Mouse (Mus musculus) thymus, adult 2 months (tissue): ENCODE data around the gene Hnrnpdl. TPM values are rescaled to one million over a fixed set of nuclear protein-coding genes. Genes with fewer than 3 reads are reported as not detected.

Source experiments
- DNase-seq: peaks from one replicate; pipeline ENCODE4 v3.0.0; 2021
- H3K27ac ChIP-seq: fragments of 200-500 bp; 2 replicates; pipeline ENCODE4 v1.5.1; 2012; ENCODE audit warnings: low read length, control low read depth; ENCODE audit not compliant: control insufficient read depth, insufficient read depth
- H3K27me3 ChIP-seq: fragments of 200-500 bp; 2 replicates; pipeline ENCODE4 v1.6.1; 2012; ENCODE audit warnings: mild to moderate bottlenecking, low read length, moderate library complexity, mixed read lengths; ENCODE audit not compliant: control insufficient read depth, insufficient read depth
- H3K36me3 ChIP-seq: fragments of 200-500 bp; 2 replicates; pipeline ENCODE4 v1.6.1; 2012; ENCODE audit warnings: mild to moderate bottlenecking, low read length, moderate library complexity; ENCODE audit not compliant: control insufficient read depth, insufficient read depth
- H3K4me1 ChIP-seq: fragments of 200-500 bp; replicated peaks from 2 replicates; pipeline ENCODE4 v1.6.1; 2012; ENCODE audit warnings: low read length; ENCODE audit not compliant: control insufficient read depth, insufficient read depth
- H3K4me3 ChIP-seq: fragments of 200-500 bp; 2 replicates; pipeline ENCODE4 v1.5.1; 2012; ENCODE audit warnings: mild to moderate bottlenecking, low read length, control low read depth, moderate library complexity; ENCODE audit not compliant: control insufficient read depth, insufficient read depth
- CTCF ChIP-seq: fragments of 200-500 bp; IDR thresholded peaks from 2 replicates; pipeline ENCODE4 v1.5.1; 2012; ENCODE audit warnings: mild to moderate bottlenecking, control low read depth, low read length, moderate library complexity, borderline replicate concordance; ENCODE audit not compliant: control insufficient read depth, poor library complexity, insufficient read depth; ENCODE audit errors: extremely low read depth
- POLR2A ChIP-seq: fragments of 200-500 bp; IDR thresholded peaks from 2 replicates; pipeline ENCODE4 v1.6.1; 2012; ENCODE audit warnings: mild to moderate bottlenecking, low read length, control low read depth, moderate library complexity; ENCODE audit not compliant: control insufficient read depth, poor library complexity, insufficient read depth; ENCODE audit errors: extremely low read depth
- WGBS: fragments of 180-500 bp; shearing (Covaris S2); methylation state at CpG from one replicate; pipeline ENCODE4 v1.1.7; 2018; 5-methylcytosine and 5-hydroxymethylcytosine counted together
- polyA plus RNA-seq: library from polyadenylated mRNA; depleted of rRNA; stranded (reverse); fragments of >200 nt; gene quantifications from 2 replicates; pipeline ENCODE4 v1.2.3, GENCODE M21; 2012

Hnrnpdl gene
- polyA plus RNA-seq, 1 experiment, result 148 TPM

DNA sequence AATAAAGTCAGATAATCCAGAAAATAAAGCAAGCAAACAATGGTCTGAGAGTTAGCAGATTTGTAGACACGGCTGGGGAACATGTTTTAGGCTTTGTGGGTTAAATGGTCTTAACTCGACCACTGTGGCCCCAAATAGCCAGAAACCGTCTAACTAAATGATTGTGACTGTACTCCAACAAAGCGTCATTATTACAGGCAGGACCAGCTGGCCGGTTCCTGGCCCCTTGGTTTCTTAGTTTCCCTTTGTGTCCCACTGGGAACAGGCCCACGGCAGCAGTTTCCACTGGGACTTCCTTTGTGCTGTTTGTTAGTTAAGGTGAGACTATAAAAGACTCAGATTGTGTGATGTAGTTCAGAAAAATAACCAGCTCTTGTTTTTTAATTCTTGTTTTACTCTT is 19.3 kb upstream of the Hnrnpdl start:
- DNase-seq, result no peak
- no peak overlapping the region; the same call in 1 of the 2 replicates for H3K27ac ChIP-seq
- H3K4me1 ChIP-seq, result no peaks in the 10 kb centered on the region
- WGBS, result 92% methylated on average over 6 of the region's 6 CpGs
- H3K4me3 ChIP-seq, result no peak overlapping the region
- no peaks in the 10 kb centered on the region for H3K27me3 ChIP-seq
- peaks cover 11% of the 10 kb centered on the region for H3K36me3 ChIP-seq
- TF ChIP-seq POLR2A (no peak), CTCF (no peak)

DNA sequence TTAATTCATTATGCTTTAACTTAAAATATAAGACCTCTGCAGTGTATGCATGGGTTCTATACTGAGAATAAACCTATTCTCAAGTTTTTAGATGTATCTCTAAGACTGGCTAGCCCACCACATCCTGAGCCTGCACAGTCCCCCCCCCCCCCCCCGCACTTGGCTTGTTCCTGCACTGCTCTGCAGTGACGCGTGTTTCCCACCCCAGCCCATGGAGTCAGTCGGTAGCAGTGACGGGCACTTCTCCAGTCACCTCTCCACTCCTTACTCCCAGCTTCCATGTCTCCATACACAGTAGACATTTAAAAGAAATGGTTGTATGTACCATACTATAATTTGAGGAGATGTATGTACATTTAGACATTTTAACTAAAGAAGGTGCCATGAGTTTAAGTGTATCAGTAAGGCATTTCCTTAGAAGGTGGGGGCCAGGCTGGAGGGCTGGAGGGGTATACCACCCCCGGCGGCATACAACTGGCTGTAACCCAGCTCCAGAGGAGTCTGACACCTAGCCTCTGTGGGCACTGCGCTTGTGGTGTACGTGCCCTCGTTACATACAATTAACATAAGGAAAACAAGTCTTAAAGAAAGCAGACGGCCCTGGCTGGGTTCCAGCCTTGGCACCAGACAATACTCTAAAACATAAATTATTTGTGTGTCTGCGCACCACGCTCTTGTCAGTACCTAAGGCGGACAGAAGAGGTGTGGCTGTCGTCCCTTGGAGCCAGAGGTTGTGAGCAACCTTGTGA is 18.2 kb upstream of the Hnrnpdl start:
- peaks cover 9% of the 10 kb centered on the region for H3K36me3 ChIP-seq
- DNase-seq, result no peak
- no peak overlapping the region for H3K4me3 ChIP-seq
- TF ChIP-seq POLR2A (no peak), CTCF (no peak)
- no peak overlapping the region for H3K27ac ChIP-seq
- H3K27me3 ChIP-seq, result no peaks in the 10 kb centered on the region
- H3K4me1 ChIP-seq, result no peaks in the 10 kb centered on the region
- 95% methylated on average over 14 of the region's 15 CpGs for WGBS

DNA sequence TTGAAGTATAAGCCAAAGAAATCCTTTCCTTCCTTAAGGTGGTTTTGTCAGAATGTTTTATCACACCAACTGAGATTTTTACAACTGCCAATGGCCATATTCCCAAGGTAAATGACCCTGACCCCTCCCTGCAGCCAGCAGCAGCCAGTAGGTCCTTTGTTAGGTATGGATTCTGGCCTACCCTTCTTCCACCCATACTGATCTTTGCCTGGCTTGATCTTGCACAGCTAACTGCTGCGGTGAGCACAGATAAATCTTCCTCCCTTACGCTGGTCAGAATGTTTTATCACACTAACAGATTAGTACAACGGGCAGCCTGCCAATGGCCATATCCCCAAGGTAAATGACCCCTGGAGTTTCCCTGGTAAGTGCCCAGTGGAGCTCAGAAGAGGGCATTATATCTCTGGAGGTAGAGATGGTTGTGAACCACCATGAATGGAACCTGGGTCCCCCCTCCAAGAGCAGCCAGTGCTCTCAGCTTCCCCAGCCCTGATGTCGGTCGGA is 16.5 kb upstream of the Hnrnpdl start:
- 94% methylated on average over 5 of the region's 5 CpGs for WGBS
- no peak overlapping the region for H3K27ac ChIP-seq
- no peaks in the 10 kb centered on the region for H3K4me1 ChIP-seq
- no peak overlapping the region for H3K4me3 ChIP-seq
- DNase-seq, result no peak
- no peaks in the 10 kb centered on the region for H3K27me3 ChIP-seq
- H3K36me3 ChIP-seq, result no peaks in the 10 kb centered on the region
- TF ChIP-seq POLR2A (no peak), CTCF (no peak)

DNA sequence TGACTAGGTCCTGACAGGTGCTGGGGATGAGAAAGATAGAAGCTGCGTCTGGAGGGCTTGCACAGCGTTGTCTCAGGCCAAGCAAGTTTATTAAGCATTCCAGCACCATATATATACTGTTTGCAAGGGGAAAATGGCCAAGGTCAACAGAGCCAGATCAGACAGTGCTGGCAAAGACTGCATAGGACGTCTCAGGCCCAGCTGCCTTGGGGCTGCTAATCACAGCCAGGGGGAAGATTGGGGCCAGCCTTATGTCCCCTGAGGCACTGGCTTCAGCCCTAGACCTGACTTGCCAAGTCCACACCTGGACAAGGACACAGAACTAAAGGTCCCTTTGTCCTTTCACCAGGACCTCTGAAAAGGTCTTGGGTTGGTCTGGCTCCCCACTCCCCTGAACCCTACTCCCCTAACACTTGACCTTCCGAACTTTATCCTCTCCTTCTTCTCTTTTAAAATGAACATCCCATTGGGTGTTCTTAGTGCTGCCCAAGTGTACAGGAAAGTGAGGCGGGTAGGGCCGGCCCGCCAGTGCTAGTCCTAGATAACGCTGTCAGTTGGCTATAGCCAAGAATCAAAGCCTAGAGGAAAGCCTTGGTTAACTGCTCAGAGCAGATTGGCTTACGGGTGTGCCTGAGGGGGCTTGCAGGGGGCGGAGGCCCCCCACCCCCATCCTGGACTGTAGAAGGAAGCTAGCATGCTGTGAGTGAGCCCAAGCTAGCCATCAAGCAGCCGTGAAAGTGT is 15.5 kb upstream of the Hnrnpdl start:
- WGBS, result 91% methylated on average over 11 of the region's 11 CpGs
- Histone ChIP-seq H3K4me1 (no peaks in the 10 kb centered on the region), H3K36me3 (no peaks in the 10 kb centered on the region), H3K27ac (no peak overlapping the region), H3K4me3 (no peak overlapping the region), H3K27me3 (no peaks in the 10 kb centered on the region)
- TF ChIP-seq POLR2A (no peak), CTCF (no peak)
- DNase-seq, result no peak

DNA sequence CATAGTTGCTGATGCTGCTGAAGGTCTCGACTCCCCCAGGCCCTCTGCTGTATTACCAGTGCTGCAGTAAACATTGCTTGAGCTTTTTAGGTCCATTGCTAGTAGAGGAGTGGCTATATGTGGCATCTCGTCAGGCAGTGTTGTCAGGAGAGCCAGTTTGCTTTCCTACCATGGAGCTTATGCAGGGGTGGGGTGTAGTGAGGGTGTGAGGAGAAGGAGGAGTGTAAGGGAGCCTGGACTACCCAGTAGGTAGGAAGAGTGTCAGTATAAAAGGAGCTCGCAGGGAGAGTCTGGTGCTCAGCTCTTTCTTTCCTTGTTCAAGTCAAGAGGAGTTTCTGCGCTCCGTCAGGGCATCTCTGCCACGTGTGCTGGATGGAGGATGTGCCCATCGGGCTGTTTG is 13.3 kb upstream of the Hnrnpdl start:
- no peak for TF ChIP-seq POLR2A
- TF ChIP-seq CTCF, result no peak
- no peaks in the 10 kb centered on the region for H3K27me3 ChIP-seq
- H3K4me1 ChIP-seq, result no peaks in the 10 kb centered on the region
- no peak for DNase-seq
- H3K4me3 ChIP-seq, result no peak overlapping the region
- 94% methylated on average over 7 of the region's 7 CpGs for WGBS
- no peaks in the 10 kb centered on the region for H3K36me3 ChIP-seq
- H3K27ac ChIP-seq, result no peak overlapping the region

DNA sequence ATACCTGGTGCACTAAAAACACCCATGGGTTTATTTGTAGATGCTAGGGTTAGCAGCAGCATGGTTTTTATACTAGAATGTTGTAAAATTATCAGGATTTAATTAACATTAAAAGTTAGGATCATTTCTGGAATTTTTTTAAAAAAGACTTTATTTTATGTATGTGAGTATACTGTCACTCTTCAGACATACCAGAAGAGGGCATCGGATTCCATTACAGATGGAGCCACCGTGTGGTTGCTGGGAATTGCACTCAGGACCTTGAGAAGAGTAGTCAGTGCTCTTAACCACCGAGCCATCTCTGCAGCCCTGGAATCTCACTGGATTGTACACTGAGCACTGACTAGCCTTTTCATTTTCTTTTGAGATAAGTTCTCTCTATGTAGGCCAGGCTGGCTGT is 10.4 kb upstream of the Hnrnpdl start:
- TF ChIP-seq POLR2A, result no peak
- no peak for TF ChIP-seq CTCF
- DNase-seq, result no peak
- Histone ChIP-seq H3K27ac (no peak overlapping the region), H3K27me3 (no peaks in the 10 kb centered on the region), H3K4me1 (no peaks in the 10 kb centered on the region), H3K36me3 (no peaks in the 10 kb centered on the region), H3K4me3 (no peak overlapping the region)
- 95% methylated on average over 3 of the region's 3 CpGs for WGBS

DNA sequence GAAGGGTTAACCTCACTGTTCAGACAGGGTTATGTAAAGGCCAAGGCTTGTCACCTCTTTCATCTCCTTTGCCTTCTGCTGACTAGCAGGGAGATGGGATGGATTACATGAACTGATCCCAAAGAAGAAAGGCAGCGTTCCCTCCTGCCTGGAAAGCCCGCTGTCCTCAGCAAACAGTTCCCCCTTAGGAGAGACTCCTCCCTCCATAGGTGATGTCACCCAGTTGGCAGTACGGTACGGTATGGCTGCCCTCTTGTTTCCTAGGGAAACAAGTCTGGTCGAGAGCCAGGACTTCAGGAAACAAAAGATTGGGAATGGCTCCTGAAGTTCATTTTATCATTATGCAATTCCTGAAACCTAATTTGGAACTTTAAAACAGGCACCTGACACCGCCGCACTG is 8.4 kb upstream of the Hnrnpdl start:
- TF ChIP-seq POLR2A (no peak), CTCF (no peak)
- Histone ChIP-seq H3K27me3 (no peaks in the 10 kb centered on the region), H3K4me1 (no peaks in the 10 kb centered on the region), H3K4me3 (no peak overlapping the region), H3K36me3 (no peaks in the 10 kb centered on the region), H3K27ac (no peak overlapping the region)
- 92% methylated on average over 7 of the region's 7 CpGs for WGBS
- DNase-seq, result no peak
